Mouse (Mus musculus): ENCODE measurements around the gene Nptxr.

DNA sequence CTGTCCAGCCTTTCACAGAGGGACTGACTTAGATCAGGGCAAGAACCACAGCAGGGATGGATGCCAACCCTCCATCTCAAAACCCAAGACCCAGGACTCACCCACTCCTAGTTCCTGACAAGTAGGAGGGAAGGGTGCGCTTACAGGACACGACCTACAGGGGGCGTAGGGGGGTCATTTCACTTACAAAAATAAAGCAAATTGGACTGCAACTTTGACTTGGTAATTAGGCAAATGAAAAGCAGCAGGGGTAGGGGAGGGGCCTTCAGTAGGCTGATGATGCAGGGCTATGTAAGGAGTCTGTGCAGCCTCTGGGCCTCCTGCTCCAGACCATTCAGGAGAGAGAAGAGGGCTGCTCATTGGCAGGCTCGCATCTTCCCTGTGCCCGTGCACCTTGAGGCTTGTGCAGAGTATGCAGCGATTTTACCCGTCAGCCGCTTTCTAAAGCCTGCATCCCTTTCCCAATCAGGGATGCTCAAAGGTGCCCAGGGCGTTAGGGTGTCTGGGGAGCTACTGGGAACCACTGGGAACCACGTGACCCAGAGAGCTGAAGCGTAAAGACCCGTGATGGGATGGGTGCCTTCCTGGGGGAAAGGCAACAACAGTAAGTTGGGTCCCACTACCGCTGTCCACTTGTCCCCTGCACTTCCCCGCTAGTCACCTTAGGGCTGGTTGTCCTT is 20.7 kb upstream of the Nptxr start:
- TF ChIP-seq CTCF (IDR thresholded peaks at IDR 0.05; ENCODE audit: low read depth) (peak; percentile 82), EP300 (IDR thresholded peaks at IDR 0.05; ENCODE audit: low read depth) (no peak)
